Mouse (Mus musculus): ENCODE measurements at regions not wholly inside any gene's neighbourhood (a gene's known extent, or its start where the extent isn't known, plus 50 kb on each side); places are given as distances from the start of the nearest gene placed in this dataset.

- DNase-seq = no peak
These were observed 50.9 kb upstream of the Atp12a start for GRCm38 (mm10) chr14:56313969-56314368.

DNA sequence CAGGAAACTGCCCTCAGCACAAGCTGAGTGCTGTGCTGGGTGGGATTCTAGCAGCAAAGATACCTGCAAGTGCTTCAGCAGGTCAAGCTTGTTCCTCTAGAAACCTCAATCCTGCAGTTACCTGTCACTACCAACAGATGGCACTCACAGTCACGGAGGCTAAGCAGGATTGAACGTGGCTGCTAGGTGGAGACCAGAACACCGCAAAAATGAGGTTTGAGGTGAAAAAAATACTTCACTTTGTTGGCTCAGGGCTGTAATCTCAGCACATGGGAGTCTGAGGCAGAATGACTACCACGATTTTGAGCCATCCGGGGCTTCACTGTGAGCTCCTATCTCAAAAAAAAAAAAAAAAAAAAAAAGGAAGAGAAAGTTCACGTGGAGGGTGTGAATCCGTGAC lies 50.4 kb upstream of the Atp12a start:
- peak; percentile 64 for DNase-seq
